ENCODE assay signal across 8 mouse cellular contexts in the genomic region with DNA sequence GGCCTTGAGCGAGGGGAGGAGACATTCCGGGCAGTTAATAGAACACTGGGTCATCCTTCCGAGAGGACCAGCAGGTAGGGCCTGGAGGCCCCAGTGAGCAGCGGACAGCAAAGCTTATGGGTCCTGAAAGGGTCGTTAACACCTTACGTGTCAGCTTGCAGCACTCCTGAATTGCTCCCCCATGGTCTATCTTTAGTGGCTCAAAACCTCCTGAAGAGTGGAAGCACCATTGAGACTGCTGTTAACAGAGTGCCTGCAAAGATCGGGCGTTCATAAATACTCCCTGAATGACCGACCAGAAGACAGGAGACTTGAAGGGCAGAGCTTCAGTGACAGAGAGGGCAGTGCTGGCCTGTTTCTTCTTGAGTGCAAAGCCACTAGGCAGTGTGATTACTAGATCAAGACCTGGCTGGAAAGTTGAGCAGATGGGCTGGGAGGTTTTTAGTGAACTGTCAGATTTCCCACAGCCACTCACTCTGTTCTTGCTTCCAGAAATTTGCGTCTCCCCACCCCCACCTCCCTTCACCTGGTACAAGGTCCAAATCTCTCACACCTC. TPM values are rescaled to one million over a fixed set of nuclear protein-coding genes. Genes with fewer than 3 reads are reported as not detected.
DNase-seq lines count a peak whose midpoint lies in the region; ATAC-seq lines count a peak whose summit lies in the region.

No protein-coding gene starts in this region.

- H3K4me2 ChIP-seq in forebrain, embryonic 16.5 days (ENCODE audit: low read length): peak overlapping the region; percentile 67
- peak overlapping the region; percentile 77 for H3K4me2 ChIP-seq in liver, embryonic 11.5 days

- peak overlapping the region; percentile 65 for H3K4me3 ChIP-seq in heart, embryonic 10.5 days
- H3K4me3 ChIP-seq in forebrain, embryonic 16.5 days (replicated peaks; ENCODE audit: low read length): peak overlapping the region; percentile 55
- H3K4me3 ChIP-seq in liver, embryonic 11.5 days (ENCODE audit: low read depth, low read length): peak overlapping the region; percentile 63

- no peak for DNase-seq in heart, embryonic 10.5 days (ENCODE audit: low spot score)
- no peak for DNase-seq in heart, adult 18-20 months
- peak; percentile 5 for DNase-seq in ES-CJ7 (ENCODE audit: low read depth, low spot score)
- no peak for DNase-seq in liver, embryonic 11.5 days (ENCODE audit: low spot score)
- no peak for DNase-seq in urinary bladder, adult 18-20 months (ENCODE audit: low spot score in 2 of 2)
- DNase-seq in natural killer cell, adult 2 months (ENCODE audit: low spot score in 2 of 2): no peak
- DNase-seq in Muller cell, postnatal 12 days (ENCODE audit: inconsistent ontology term): no peak

- H3K9me3 ChIP-seq in heart, embryonic 10.5 days: no peaks in the 10 kb centered on the region
- H3K9me3 ChIP-seq in forebrain, embryonic 16.5 days (ENCODE audit: control insufficient read depth, low read length): no peaks in the 10 kb centered on the region
- no peaks in the 10 kb centered on the region for H3K9me3 ChIP-seq in liver, embryonic 11.5 days (ENCODE audit: control insufficient read depth, low read length)

- H3K9ac ChIP-seq in forebrain, embryonic 16.5 days (replicated peaks; ENCODE audit: low read depth, low read length): peak overlapping the region; percentile 67
- peak overlapping the region; percentile 74 for H3K9ac ChIP-seq in liver, embryonic 11.5 days (ENCODE audit: low read depth, low read length)

- ATAC-seq in forebrain, embryonic 16.5 days: peak; percentile 14
- ATAC-seq in liver, embryonic 11.5 days (replicated peaks; ENCODE audit: low FRiP score): no peak

- H3K27ac ChIP-seq in heart, embryonic 10.5 days: peak overlapping the region; percentile 91
- H3K27ac ChIP-seq in forebrain, embryonic 16.5 days (ENCODE audit: low read length): no peak overlapping the region
- 0 out of 2 replicates have a peak overlapping the region, but pooled peaks have one; percentile 96 for H3K27ac ChIP-seq in liver, embryonic 11.5 days (ENCODE audit: low read depth, low read length)

- H3K4me1 ChIP-seq in heart, embryonic 10.5 days: no peaks in the 10 kb centered on the region
- H3K4me1 ChIP-seq in forebrain, embryonic 16.5 days (replicated peaks; ENCODE audit: control insufficient read depth, insufficient read depth, low read length): no peaks in the 10 kb centered on the region; the same call in 1 of the 2 replicates
- H3K4me1 ChIP-seq in liver, embryonic 11.5 days (replicated peaks; ENCODE audit: control insufficient read depth, insufficient read depth, low read length): no peaks in the 10 kb centered on the region

- H3K36me3 ChIP-seq in heart, embryonic 10.5 days: peaks cover 8% of the 10 kb centered on the region; the same call in 1 of the 2 replicates
- H3K36me3 ChIP-seq in forebrain, embryonic 16.5 days (ENCODE audit: control insufficient read depth, insufficient read depth): no peaks in the 10 kb centered on the region
- no peaks in the 10 kb centered on the region for H3K36me3 ChIP-seq in liver, embryonic 11.5 days (ENCODE audit: control insufficient read depth, insufficient read depth, low read length)

- WGBS in heart, embryonic 10.5 days: 22% methylated on average over 10 of the region's 10 CpGs
- WGBS in forebrain, embryonic 16.5 days: 19% methylated on average over 10 of the region's 10 CpGs
- 25% methylated on average over 10 of the region's 10 CpGs for WGBS in liver, embryonic 11.5 days

- H3K27me3 ChIP-seq in heart, embryonic 10.5 days (ENCODE audit: insufficient read depth, poor library complexity, severe bottlenecking): peaks cover 11% of the 10 kb centered on the region; the same call in 1 of the 2 replicates
- no peaks in the 10 kb centered on the region for H3K27me3 ChIP-seq in forebrain, embryonic 16.5 days (replicated peaks; ENCODE audit: control insufficient read depth, insufficient read depth, low read length)
- H3K27me3 ChIP-seq in liver, embryonic 11.5 days (replicated peaks; ENCODE audit: control insufficient read depth, insufficient read depth, low read length): no peaks in the 10 kb centered on the region; the same call in 1 of the 2 replicates

RNA-seq across cellular contexts. Expression of a gene that starts 0.8 kb away (rescaled TPM):
- 31.3 and 32.4 TPM in 2 replicates for polyA plus RNA-seq in heart, embryonic 10.5 days (2016; fragmentation: Nextera tagmentation; extraction: Ambion mirVana)
- total RNA-seq in heart, adult 18-20 months (2021): 10 to 100 TPM; 45.7 to 51.7 TPM
- 21.0 and 25.9 TPM in 2 replicates for polyA plus RNA-seq in forebrain, embryonic 16.5 days (2015; fragmentation: Nextera tagmentation; extraction: Ambion mirVana)
- polyA plus RNA-seq in liver, embryonic 11.5 days (2014; fragmentation: Nextera tagmentation; extraction: Ambion mirVana): 35.5 and 38.2 TPM in 2 replicates
